Mouse (Mus musculus) hindbrain, embryonic 15.5 days (tissue): ENCODE measurements around the gene 4930402H24Rik. TPM values are rescaled to one million over a fixed set of nuclear protein-coding genes. Genes with fewer than 3 reads are reported as not detected.
A peak's percentile ranks its signal among the peaks of the same experiment; 100 is the strongest.

Experiments used
- ATAC-seq: fragments of 200-750 bp; cut with Nextera tagmentation; 2 replicates; pipeline ENCODE4 v1.8.0; 2017; ENCODE audit warnings: low read depth, moderate number of reproducible peaks, moderate TSS enrichment; ENCODE audit not compliant: low FRiP score
- H3K27ac ChIP-seq: fragments of 300-500 bp; sonication (generic); replicated peaks from 2 replicates; pipeline ENCODE4 v1.5.1; 2015; ENCODE audit warnings: mild to moderate bottlenecking, inconsistent platforms
- H3K27me3 ChIP-seq: fragments of 300-500 bp; sonication (generic); 2 replicates; pipeline ENCODE4 v1.6.1; 2015; ENCODE audit warnings: control low read depth, inconsistent platforms
- H3K36me3 ChIP-seq: fragments of 300-500 bp; sonication (generic); 2 replicates; pipeline ENCODE4 v1.6.1; 2015; ENCODE audit warnings: control low read depth, inconsistent platforms
- H3K4me1 ChIP-seq: fragments of 300-500 bp; sonication (generic); replicated peaks from 2 replicates; pipeline ENCODE4 v1.6.1; 2015; ENCODE audit warnings: control low read depth, inconsistent platforms
- H3K4me2 ChIP-seq: fragments of 300-500 bp; sonication (generic); 2 replicates; pipeline ENCODE4 v1.6.1; 2015; ENCODE audit warnings: moderate library complexity, mild to moderate bottlenecking, inconsistent platforms
- H3K4me3 ChIP-seq: fragments of 300-500 bp; sonication (generic); 2 replicates; pipeline ENCODE4 v1.5.1; 2015; ENCODE audit warnings: mild to moderate bottlenecking, inconsistent platforms
- H3K9ac ChIP-seq: fragments of 300-500 bp; sonication (generic); 2 replicates; pipeline ENCODE4 v1.6.1; 2015; ENCODE audit warnings: inconsistent platforms
- H3K9me3 ChIP-seq: fragments of 300-500 bp; sonication (generic); 2 replicates; pipeline ENCODE4 v1.6.1; 2016; ENCODE audit warnings: control low read depth, inconsistent platforms
- WGBS: fragments of 180-500 bp; shearing (Covaris S2); methylation state at CpG from one replicate; pipeline ENCODE4 v1.1.7; 2015; 5-methylcytosine and 5-hydroxymethylcytosine counted together
- polyA plus RNA-seq: library from polyadenylated mRNA; unstranded; fragments of >200 nt; fragmentation: Nextera tagmentation; extraction: Ambion mirVana; gene quantifications from 2 replicates; pipeline ENCODE4 v1.2.1, GENCODE M21; 2015

4930402H24Rik gene
- polyA plus RNA-seq, 1 experiment from 2014 or later, result 90.7 TPM

- no peaks in the 10 kb centered on the region for H3K36me3 ChIP-seq
- H3K4me1 ChIP-seq, result no peaks in the 10 kb centered on the region
- no peaks in the 10 kb centered on the region for H3K9me3 ChIP-seq
- no peak overlapping the region for H3K4me3 ChIP-seq
- no peak for ATAC-seq
- H3K27ac ChIP-seq, result no peak overlapping the region
- no peak overlapping the region for H3K4me2 ChIP-seq
- no peaks in the 10 kb centered on the region for H3K27me3 ChIP-seq
- 84% methylated on average over 4 of the region's 4 CpGs for WGBS
- no peak overlapping the region for H3K9ac ChIP-seq
Measured at GRCm38 (mm10) chr2:130849688-130850087, 56.5 kb downstream of the 4930402H24Rik start.

- no peaks in the 10 kb centered on the region for H3K9me3 ChIP-seq
- H3K4me1 ChIP-seq, result no peaks in the 10 kb centered on the region
- no peak overlapping the region for H3K27ac ChIP-seq
- no peaks in the 10 kb centered on the region for H3K36me3 ChIP-seq
- no peak overlapping the region for H3K4me2 ChIP-seq
- no peak for ATAC-seq
- 90% methylated on average over 4 of the region's 4 CpGs for WGBS
- H3K9ac ChIP-seq, result no peak overlapping the region
- no peaks in the 10 kb centered on the region for H3K27me3 ChIP-seq
- H3K4me3 ChIP-seq, result no peak overlapping the region
Measured at GRCm38 (mm10) chr2:130848313-130848712, 57.9 kb downstream of the 4930402H24Rik start.

GRCm38 (mm10) chr2:130843623-130844022, 62.6 kb downstream of the 4930402H24Rik start:
- Histone ChIP-seq H3K27ac (no peak overlapping the region), H3K36me3 (no peaks in the 10 kb centered on the region)
- WGBS, result 79% methylated on average over 2 of the region's 2 CpGs

GRCm38 (mm10) chr2:130840846-130841245, 65.4 kb downstream of the 4930402H24Rik start:
- H3K27me3 ChIP-seq, result no peaks in the 10 kb centered on the region
- peak overlapping the region; percentile 91 for H3K4me3 ChIP-seq
- peak overlapping the region; percentile 99 for H3K27ac ChIP-seq
- H3K4me1 ChIP-seq, result peaks cover 27% of the 10 kb centered on the region
- H3K9me3 ChIP-seq, result no peaks in the 10 kb centered on the region
- 3% methylated on average over 4 of the region's 4 CpGs for WGBS
- peak overlapping the region; percentile 97 for H3K9ac ChIP-seq
- H3K4me2 ChIP-seq, result peak overlapping the region; percentile 66
- H3K36me3 ChIP-seq, result no peaks in the 10 kb centered on the region
- peak; percentile 81 for ATAC-seq

More at GRCm38 (mm10) chr2:130843623-130844022, 62.6 kb downstream of the 4930402H24Rik start:
- Histone ChIP-seq H3K4me3 (no peak overlapping the region), H3K9me3 (no peaks in the 10 kb centered on the region), H3K9ac (no peak overlapping the region), H3K4me2 (no peak overlapping the region), H3K27me3 (no peaks in the 10 kb centered on the region), H3K4me1 (peaks cover 7% of the 10 kb centered on the region; the same call in 1 of the 2 replicates)
- ATAC-seq, result no peak

GRCm38 (mm10) chr2:130839874-130840661, 66.1 kb downstream of the 4930402H24Rik start:
- Histone ChIP-seq H3K9ac (peak overlapping the region; percentile 97), H3K4me3 (peak overlapping the region; percentile 91), H3K27me3 (no peaks in the 10 kb centered on the region), H3K4me2 (peak overlapping the region; percentile 66), H3K36me3 (no peaks in the 10 kb centered on the region), H3K9me3 (no peaks in the 10 kb centered on the region), H3K4me1 (peaks cover 34% of the 10 kb centered on the region), H3K27ac (peak overlapping the region; percentile 99)
- ATAC-seq, result peak; percentile 89
- WGBS, result under 1% methylated on average over 60 of the region's 77 CpGs

GRCm38 (mm10) chr2:130839528-130839873, 66.7 kb downstream of the 4930402H24Rik start:
- Histone ChIP-seq H3K9ac (peak overlapping the region; percentile 97), H3K27ac (peak overlapping the region; percentile 99), H3K4me1 (peaks cover 37% of the 10 kb centered on the region), H3K4me2 (peak overlapping the region; percentile 66), H3K36me3 (no peaks in the 10 kb centered on the region), H3K4me3 (peak overlapping the region; percentile 91), H3K27me3 (no peaks in the 10 kb centered on the region), H3K9me3 (no peaks in the 10 kb centered on the region)
- WGBS, result under 1% methylated on average over 19 of the region's 19 CpGs
- ATAC-seq, result peak; percentile 61

GRCm38 (mm10) chr2:130839084-130839483, 67.1 kb downstream of the 4930402H24Rik start:
- ATAC-seq, result peak; percentile 16; the same call in 1 of the 2 replicates
- WGBS, result 2% methylated on average over 9 of the region's 10 CpGs
- Histone ChIP-seq H3K36me3 (no peaks in the 10 kb centered on the region), H3K27ac (peak overlapping the region; percentile 99), H3K9me3 (no peaks in the 10 kb centered on the region), H3K9ac (peak overlapping the region; percentile 97), H3K27me3 (no peaks in the 10 kb centered on the region), H3K4me2 (peak overlapping the region; percentile 66), H3K4me1 (peaks cover 37% of the 10 kb centered on the region), H3K4me3 (peak overlapping the region; percentile 91)

- H3K9me3 ChIP-seq, result no peaks in the 10 kb centered on the region
- peak overlapping the region; percentile 91 for H3K4me3 ChIP-seq
- peak overlapping the region; percentile 99 for H3K27ac ChIP-seq
- H3K4me1 ChIP-seq, result peaks cover 43% of the 10 kb centered on the region
- H3K27me3 ChIP-seq, result no peaks in the 10 kb centered on the region
- H3K9ac ChIP-seq, result peak overlapping the region; percentile 97; the same call in 1 of the 2 replicates
- peak overlapping the region; percentile 66 for H3K4me2 ChIP-seq
- WGBS, result 44% methylated on average over 1 of the region's 1 CpGs
- no peak for ATAC-seq
- no peaks in the 10 kb centered on the region for H3K36me3 ChIP-seq
Measured at GRCm38 (mm10) chr2:130838131-130838530, 68.1 kb downstream of the 4930402H24Rik start.

- Histone ChIP-seq H3K27ac (no peak overlapping the region), H3K4me2 (no peak overlapping the region), H3K4me3 (no peak overlapping the region), H3K9ac (no peak overlapping the region), H3K9me3 (no peaks in the 10 kb centered on the region), H3K4me1 (peaks cover 37% of the 10 kb centered on the region), H3K36me3 (peaks cover 10% of the 10 kb centered on the region; the same call in 1 of the 2 replicates), H3K27me3 (no peaks in the 10 kb centered on the region)
- ATAC-seq, result no peak
- 86% methylated on average over 3 of the region's 3 CpGs for WGBS
Measured at GRCm38 (mm10) chr2:130833699-130834098, 72.5 kb downstream of the 4930402H24Rik start.

- peaks cover 26% of the 10 kb centered on the region for H3K4me1 ChIP-seq
- H3K36me3 ChIP-seq, result peaks cover 13% of the 10 kb centered on the region; the same call in 1 of the 2 replicates
- no peak overlapping the region for H3K9ac ChIP-seq
- no peak overlapping the region for H3K27ac ChIP-seq
- no peak for ATAC-seq
- 73% methylated on average over 1 of the region's 1 CpGs for WGBS
- H3K9me3 ChIP-seq, result no peaks in the 10 kb centered on the region
- no peak overlapping the region for H3K4me3 ChIP-seq
- H3K4me2 ChIP-seq, result no peak overlapping the region
- H3K27me3 ChIP-seq, result no peaks in the 10 kb centered on the region
Measured at GRCm38 (mm10) chr2:130832582-130832981, 73.6 kb downstream of the 4930402H24Rik start.

- H3K27ac ChIP-seq, result no peak overlapping the region
- H3K4me1 ChIP-seq, result peaks cover 21% of the 10 kb centered on the region
- H3K27me3 ChIP-seq, result no peaks in the 10 kb centered on the region
- H3K9me3 ChIP-seq, result no peaks in the 10 kb centered on the region
- H3K9ac ChIP-seq, result no peak overlapping the region
- ATAC-seq, result no peak
- 78% methylated on average over 2 of the region's 2 CpGs for WGBS
- peaks cover 13% of the 10 kb centered on the region; the same call in 1 of the 2 replicates for H3K36me3 ChIP-seq
- H3K4me2 ChIP-seq, result no peak overlapping the region
- H3K4me3 ChIP-seq, result no peak overlapping the region
Measured at GRCm38 (mm10) chr2:130832012-130832411, 74.2 kb downstream of the 4930402H24Rik start.

GRCm38 (mm10) chr2:130830236-130830635, 76.0 kb downstream of the 4930402H24Rik start:
- WGBS, result 87% methylated on average over 3 of the region's 3 CpGs
- no peaks in the 10 kb centered on the region for H3K27me3 ChIP-seq

More at GRCm38 (mm10) chr2:130830236-130830635, 76.0 kb downstream of the 4930402H24Rik start:
- Histone ChIP-seq H3K4me2 (no peak overlapping the region), H3K36me3 (peaks cover 13% of the 10 kb centered on the region; the same call in 1 of the 2 replicates), H3K4me3 (no peak overlapping the region), H3K4me1 (peaks cover 10% of the 10 kb centered on the region), H3K9ac (no peak overlapping the region), H3K9me3 (no peaks in the 10 kb centered on the region), H3K27ac (no peak overlapping the region)
- no peak for ATAC-seq
